Mouse (Mus musculus): ENCODE measurements at regions not wholly inside any gene's neighbourhood (a gene's known extent, or its start where the extent isn't known, plus 50 kb on each side); places are given as distances from the start of the nearest gene placed in this dataset.

GRCm38 (mm10) chr14:88410722-88411437 is 60.3 kb downstream of the Pcdh20 start:
- no peak for DNase-seq (ENCODE audit: extremely low read depth, insufficient read length, low spot score)

GRCm38 (mm10) chr14:88399270-88399669 is 71.9 kb downstream of the Pcdh20 start:
- DNase-seq (ENCODE audit: extremely low read depth, insufficient read length, low spot score) = no peak

- no peak for DNase-seq (ENCODE audit: extremely low read depth, insufficient read length, low spot score)
Observed at GRCm38 (mm10) chr14:88397187-88397586, 74.0 kb downstream of the Pcdh20 start.

GRCm38 (mm10) chr14:88395016-88395415 is 76.2 kb downstream of the Pcdh20 start:
- DNase-seq (ENCODE audit: extremely low read depth, insufficient read length, low spot score) = peak; percentile 0

GRCm38 (mm10) chr14:88384553-88384952 is 86.6 kb downstream of the Pcdh20 start:
- no peak for DNase-seq (ENCODE audit: extremely low read depth, insufficient read length, low spot score)

GRCm38 (mm10) chr14:88347177-88347576 is 124.0 kb downstream of the Pcdh20 start:
- no peak for DNase-seq (ENCODE audit: extremely low read depth, insufficient read length, low spot score)

GRCm38 (mm10) chr14:88337304-88337703 is 133.9 kb downstream of the Pcdh20 start:
- DNase-seq (ENCODE audit: extremely low read depth, insufficient read length, low spot score) = no peak

GRCm38 (mm10) chr14:88330613-88331012 is 140.6 kb downstream of the Pcdh20 start:
- no peak for DNase-seq (ENCODE audit: extremely low read depth, insufficient read length, low spot score)

GRCm38 (mm10) chr14:88326411-88326810 is 144.8 kb downstream of the Pcdh20 start:
- no peak for DNase-seq (ENCODE audit: extremely low read depth, insufficient read length, low spot score)

GRCm38 (mm10) chr14:88278327-88278726 is 192.9 kb downstream of the Pcdh20 start:
- DNase-seq (ENCODE audit: extremely low read depth, insufficient read length, low spot score) = no peak

GRCm38 (mm10) chr14:88264771-88265170 is 206.4 kb downstream of the Pcdh20 start:
- DNase-seq (ENCODE audit: extremely low read depth, insufficient read length, low spot score) = no peak

- DNase-seq (ENCODE audit: extremely low read depth, insufficient read length, low spot score) = no peak
Observed at GRCm38 (mm10) chr14:88259034-88259433, 212.2 kb downstream of the Pcdh20 start.

- no peak for DNase-seq (ENCODE audit: extremely low read depth, insufficient read length, low spot score)
Observed at GRCm38 (mm10) chr14:88255131-88255530, 216.1 kb downstream of the Pcdh20 start.
